In genomic region chr11:96005403-96006271, GRCm38 (mm10) we compare ENCODE assay signal across 8 mouse cellular contexts. TPM values are rescaled to one million over a fixed set of nuclear protein-coding genes. Genes with fewer than 3 reads are reported as not detected.
DNase-seq lines count a peak whose midpoint lies in the region; ATAC-seq lines count a peak whose summit lies in the region.

Gene Igf2bp1, minus strand, starts transcription at chr11:96005940.

- H3K27me3 ChIP-seq in forebrain, embryonic 11.5 days (ENCODE audit: control insufficient read depth, insufficient read depth, low read length) = no peaks in the 10 kb centered on the region
- no peaks in the 10 kb centered on the region for H3K27me3 ChIP-seq in intestine, embryonic 14.5 days (replicated peaks; ENCODE audit: control insufficient read depth, insufficient read depth, low read length)
- H3K27me3 ChIP-seq in midbrain, embryonic 11.5 days (ENCODE audit: control insufficient read depth, insufficient read depth, low read length) = no peaks in the 10 kb centered on the region

- H3K4me1 ChIP-seq in forebrain, embryonic 11.5 days (replicated peaks; ENCODE audit: control insufficient read depth, insufficient read depth, low read length) = peaks cover 7% of the 10 kb centered on the region; the same call in 1 of the 2 replicates
- peaks cover 22% of the 10 kb centered on the region for H3K4me1 ChIP-seq in intestine, embryonic 14.5 days (replicated peaks; ENCODE audit: control insufficient read depth, insufficient read depth, low read length)
- H3K4me1 ChIP-seq in midbrain, embryonic 11.5 days (ENCODE audit: control insufficient read depth, insufficient read depth, low read length) = peaks cover 25% of the 10 kb centered on the region

- H3K9me3 ChIP-seq in forebrain, embryonic 11.5 days (ENCODE audit: control insufficient read depth, low read length) = no peaks in the 10 kb centered on the region
- no peaks in the 10 kb centered on the region for H3K9me3 ChIP-seq in intestine, embryonic 14.5 days (ENCODE audit: control insufficient read depth, low read length)
- no peaks in the 10 kb centered on the region for H3K9me3 ChIP-seq in midbrain, embryonic 11.5 days (ENCODE audit: control insufficient read depth, low read length)

- H3K9ac ChIP-seq in forebrain, embryonic 11.5 days (ENCODE audit: low read length) = peak within 1 kb of the TSS; percentile 99
- H3K9ac ChIP-seq in intestine, embryonic 14.5 days (ENCODE audit: low read length) = peak within 1 kb of the TSS; percentile 96
- peak within 1 kb of the TSS; percentile 100 for H3K9ac ChIP-seq in midbrain, embryonic 11.5 days (ENCODE audit: low read length)

- ATAC-seq in forebrain, embryonic 11.5 days (replicated peaks; ENCODE audit: low FRiP score) = peak; percentile 71
- ATAC-seq in intestine, embryonic 14.5 days (replicated peaks; ENCODE audit: low FRiP score, low TSS enrichment, low read depth) = peak; percentile 67
- ATAC-seq in midbrain, embryonic 11.5 days (ENCODE audit: low FRiP score) = peak; percentile 73
- no peak for ATAC-seq in megakaryocyte-erythroid progenitor cell, adult 5-6 weeks (replicated peaks; ENCODE audit: low FRiP score, low TSS enrichment, poor library complexity, severe bottlenecking)

- under 1% methylated on average over 68 of the region's 74 CpGs for WGBS in forebrain, embryonic 11.5 days
- WGBS in intestine, embryonic 14.5 days = under 1% methylated on average over 68 of the region's 74 CpGs
- under 1% methylated on average over 66 of the region's 74 CpGs for WGBS in midbrain, embryonic 11.5 days

- H3K27ac ChIP-seq in forebrain, embryonic 11.5 days (ENCODE audit: low read depth, low read length) = peak within 1 kb of the TSS; percentile 99
- H3K27ac ChIP-seq in intestine, embryonic 14.5 days (ENCODE audit: low read depth) = peak within 1 kb of the TSS; percentile 97
- peak within 1 kb of the TSS; percentile 100 for H3K27ac ChIP-seq in midbrain, embryonic 11.5 days (ENCODE audit: low read depth, low read length)

- intact Hi-C loops in heart, postnatal 25 days (cut with DNase I) = loop anchor here (10.0 kb wide), 2 partner anchors 199 to 269 kb away; partner anchors contain the start of gene Hoxb9

- H3K4me3 ChIP-seq in forebrain, embryonic 11.5 days (ENCODE audit: low read depth, low read length) = peak within 1 kb of the TSS; percentile 97
- peak within 1 kb of the TSS; percentile 82 for H3K4me3 ChIP-seq in intestine, embryonic 14.5 days (ENCODE audit: low read depth, low read length)
- H3K4me3 ChIP-seq in midbrain, embryonic 11.5 days (ENCODE audit: low read depth, low read length) = peak within 1 kb of the TSS; percentile 97

- peak within 1 kb of the TSS; percentile 94 for H3K4me2 ChIP-seq in forebrain, embryonic 11.5 days (ENCODE audit: low read depth, low read length, severe bottlenecking)
- peak within 1 kb of the TSS; percentile 92 for H3K4me2 ChIP-seq in intestine, embryonic 14.5 days (ENCODE audit: low read length)
- H3K4me2 ChIP-seq in midbrain, embryonic 11.5 days = peak within 1 kb of the TSS; percentile 72

- H3K36me3 ChIP-seq in forebrain, embryonic 11.5 days (ENCODE audit: control insufficient read depth, insufficient read depth, low read length) = no peaks in the 10 kb centered on the region
- H3K36me3 ChIP-seq in intestine, embryonic 14.5 days (ENCODE audit: control insufficient read depth, insufficient read depth, low read length) = 0 out of 2 replicates have a peak, but pooled peaks cover 3% of the 10 kb centered on the region
- no peaks in the 10 kb centered on the region for H3K36me3 ChIP-seq in midbrain, embryonic 11.5 days (ENCODE audit: control insufficient read depth, insufficient read depth, low read length)

- peak; percentile 89 for DNase-seq in heart, adult 11 months
- DNase-seq in heart, postnatal 25 days (ENCODE audit: low spot score) = no peak
- peak; percentile 67 for DNase-seq in adipocyte (ENCODE audit: low spot score)
- peak; percentile 91 for DNase-seq in forebrain, embryonic 11.5 days (ENCODE audit: low spot score)
- peak; percentile 87 for DNase-seq in intestine, embryonic 14.5 days (ENCODE audit: low spot score)
- peak; percentile 98 for DNase-seq in midbrain, embryonic 11.5 days (ENCODE audit: low spot score, missing footprints)
- DNase-seq in thymus, postnatal 4 days = peak; percentile 54

RNA-seq across cellular contexts. Expression of gene Igf2bp1, which starts in this region (rescaled TPM):
- total RNA-seq in heart, postnatal 25 days (2021) = under 1 TPM; 0.23 to 0.25 TPM
- polyA plus RNA-seq in forebrain, embryonic 11.5 days (2014; fragmentation: Nextera tagmentation; extraction: Ambion mirVana) = 109 and 114 TPM in 2 replicates
- 35.7 and 38.6 TPM in 2 replicates for polyA plus RNA-seq in intestine, embryonic 14.5 days (2014; fragmentation: Nextera tagmentation; extraction: Ambion mirVana)
- 92.9 and 95.1 TPM in 2 replicates for polyA plus RNA-seq in midbrain, embryonic 11.5 days (2014; fragmentation: Nextera tagmentation; extraction: Ambion mirVana)
- 0.02 TPM in 1 of 2 replicates, not detected in the other for total RNA-seq in megakaryocyte-erythroid progenitor cell, adult 5-6 weeks (2014; fragmentation: Nextera tagmentation)
- total RNA-seq in megakaryocyte-erythroid progenitor cell, adult 5-6 weeks (2017) = not detected in 2 replicates
